Mouse (Mus musculus) heart, adult 11 months (tissue): Measurements from ENCODE around the gene B4galt1.

Source experiments
- DNase-seq: peaks from one replicate; pipeline ENCODE4 v3.0.0; 2022

The B4galt1 gene

GRCm38 (mm10) chr4:40868554-40869232 is 14.9 kb upstream of the B4galt1 start:
- DNase-seq: peak; percentile 99

GRCm38 (mm10) chr4:40864361-40864760 is 10.6 kb upstream of the B4galt1 start:
- DNase-seq: no peak

GRCm38 (mm10) chr4:40863340-40863739 is 9.5 kb upstream of the B4galt1 start:
- DNase-seq: no peak

- DNase-seq: no peak
Measured at GRCm38 (mm10) chr4:40861131-40861530, 7.3 kb upstream of the B4galt1 start.

- peak; percentile 59 for DNase-seq
Measured at GRCm38 (mm10) chr4:40857824-40858346, 4.1 kb upstream of the B4galt1 start.

- DNase-seq: peak; percentile 79
Measured at GRCm38 (mm10) chr4:40856571-40856970, 2.8 kb upstream of the B4galt1 start.

GRCm38 (mm10) chr4:40854387-40854933 is 655 bp upstream of the B4galt1 start:
- no peak for DNase-seq

- DNase-seq: peak; percentile 97
Measured at GRCm38 (mm10) chr4:40852861-40853564, 792 bp downstream of the B4galt1 start.

GRCm38 (mm10) chr4:40852249-40852781 is 1.5 kb downstream of the B4galt1 start:
- DNase-seq: peak; percentile 98

GRCm38 (mm10) chr4:40851763-40852248 is 2.0 kb downstream of the B4galt1 start:
- peak; percentile 91 for DNase-seq

GRCm38 (mm10) chr4:40851031-40851762 is 2.6 kb downstream of the B4galt1 start:
- DNase-seq: peak; percentile 91

- DNase-seq: peak; percentile 96
Measured at GRCm38 (mm10) chr4:40850582-40850981, 3.2 kb downstream of the B4galt1 start.

GRCm38 (mm10) chr4:40849518-40849917 is 4.3 kb downstream of the B4galt1 start:
- DNase-seq: peak; percentile 87

GRCm38 (mm10) chr4:40848246-40848645 is 5.6 kb downstream of the B4galt1 start:
- DNase-seq: peak; percentile 89

GRCm38 (mm10) chr4:40847160-40847559 is 6.6 kb downstream of the B4galt1 start:
- peak; percentile 93 for DNase-seq

GRCm38 (mm10) chr4:40846143-40846931 is 7.5 kb downstream of the B4galt1 start:
- DNase-seq: peak; percentile 96

- peak; percentile 99 for DNase-seq
Measured at GRCm38 (mm10) chr4:40844811-40845751, 8.7 kb downstream of the B4galt1 start.

- DNase-seq: peak; percentile 98
Measured at GRCm38 (mm10) chr4:40844251-40844721, 9.5 kb downstream of the B4galt1 start.

GRCm38 (mm10) chr4:40843726-40844125 is 10.1 kb downstream of the B4galt1 start:
- peak; percentile 93 for DNase-seq

GRCm38 (mm10) chr4:40840448-40840847 is 13.4 kb downstream of the B4galt1 start:
- DNase-seq: peak; percentile 96
